Comparison of ENCODE assay signal across 25 mouse cellular contexts in genomic region chr17:26115956-26116487, GRCm38 (mm10). TPM values are rescaled to one million over a fixed set of nuclear protein-coding genes. Genes with fewer than 3 reads are reported as not detected.
A peak's percentile ranks its signal among the peaks of the same experiment; 100 is the strongest.
DNase-seq lines count a peak whose midpoint lies in the region; ATAC-seq and TF ChIP-seq lines count a peak whose summit lies in the region.
"Had no signal": no experiment of that assay in that cellular context is flagged by ENCODE, and none has a peak within 500 bp of the region (broad histone marks: within the 10 kb centered on the region; RNA-seq: fewer than 3 reads in every experiment).

No protein-coding gene starts in this region.

- H3K36me3 ChIP-seq in lung, postnatal 0 days (ENCODE audit: insufficient read depth, low read length) = no peaks in the 10 kb centered on the region
- H3K36me3 ChIP-seq in kidney, embryonic 14.5 days (ENCODE audit: control insufficient read depth, insufficient read depth, low read length) = no peaks in the 10 kb centered on the region
- H3K36me3 ChIP-seq: hindbrain, embryonic 13.5 days; liver, embryonic 13.5 days; midbrain, embryonic 10.5 days; neural tube, embryonic 12.5 days had no signal

- H3K4me3 ChIP-seq in lung, postnatal 0 days (ENCODE audit: low read depth, low read length) = no peak overlapping the region
- no peak overlapping the region for H3K4me3 ChIP-seq in kidney, embryonic 14.5 days (ENCODE audit: low read length)
- H3K4me3 ChIP-seq: hindbrain, embryonic 13.5 days; liver, embryonic 13.5 days; neural tube, embryonic 12.5 days had no signal

- H3K9me3 ChIP-seq in lung, postnatal 0 days (ENCODE audit: low read length) = no peaks in the 10 kb centered on the region
- no peaks in the 10 kb centered on the region for H3K9me3 ChIP-seq in kidney, embryonic 14.5 days (ENCODE audit: control insufficient read depth, low read length)
- H3K9me3 ChIP-seq: G1E; hindbrain, embryonic 13.5 days; liver, embryonic 13.5 days; midbrain, embryonic 10.5 days; neural tube, embryonic 12.5 days had no signal

- ATAC-seq in lung, postnatal 0 days = no peak
- ATAC-seq in kidney, embryonic 14.5 days (ENCODE audit: low FRiP score, low TSS enrichment) = no peak
- ATAC-seq: activated CD4-positive, CD25-positive, alpha-beta regulatory T cell, adult 4 months; forebrain, postnatal 0 days; inflammation-experienced regulatory T-cells, adult 6 months had no signal

- no peak for TF ChIP-seq CTCF in lung, postnatal 0 days (IDR thresholded peaks at IDR 0.05)

- no peaks in the 10 kb centered on the region for H3K4me1 ChIP-seq in lung, postnatal 0 days (ENCODE audit: insufficient read depth, low read depth, low read length)
- H3K4me1 ChIP-seq in kidney, embryonic 14.5 days (ENCODE audit: control insufficient read depth, insufficient read depth, low read length) = peaks cover 6% of the 10 kb centered on the region; the same call in 1 of the 2 replicates

- 51% methylated on average over 3 of the region's 3 CpGs for WGBS in lung, postnatal 0 days
- 72% methylated on average over 3 of the region's 3 CpGs for WGBS in kidney, embryonic 14.5 days

- H3K9ac ChIP-seq in lung, postnatal 0 days (replicated peaks; ENCODE audit: low read depth) = no peak overlapping the region
- 0 out of 2 replicates have a peak overlapping the region, but pooled peaks have one; percentile 12 for H3K9ac ChIP-seq in kidney, embryonic 14.5 days (ENCODE audit: low read depth, low read length)
- H3K9ac ChIP-seq: forebrain, postnatal 0 days; hindbrain, embryonic 13.5 days; liver, embryonic 13.5 days; lung, embryonic 14.5 days; neural tube, embryonic 12.5 days had no signal

- DNase-seq in lung, postnatal 0 days (ENCODE audit: low spot score) = no peak
- DNase-seq in lung, postnatal 10 days = no peak
- DNase-seq in kidney, postnatal 36 days = peak; percentile 66 to 78
- no peak for DNase-seq in urinary bladder, postnatal 10 days (ENCODE audit: low spot score)
- no peak for DNase-seq in gastrocnemius, postnatal 10 days
- DNase-seq in adrenal gland, postnatal 14 days = no peak
- DNase-seq in cerebellum, postnatal 10 days = no peak
- DNase-seq: adrenal gland, postnatal 25 days; embryo, embryonic 11 days; forebrain, postnatal 0 days; heart, postnatal 14 days; liver, embryonic 13.5 days; lung, embryonic 14.5 days; right cerebral cortex, adult 18-20 months; spleen, adult 18-20 months; thymus, postnatal 14 days had no signal

- peak overlapping the region; percentile 2; the same call in 1 of the 2 replicates for H3K27ac ChIP-seq in lung, postnatal 0 days (ENCODE audit: low read length)
- no peak overlapping the region for H3K27ac ChIP-seq in kidney, embryonic 14.5 days (ENCODE audit: low read depth, low read length)
- H3K27ac ChIP-seq: hindbrain, embryonic 13.5 days; liver, embryonic 13.5 days; macrophage; midbrain, embryonic 10.5 days; neural tube, embryonic 12.5 days had no signal

- no peak for TF ChIP-seq EP300 in lung, postnatal 0 days (IDR thresholded peaks at IDR 0.05)

- H3K27me3 ChIP-seq in lung, postnatal 0 days (replicated peaks; ENCODE audit: insufficient read depth, low read length) = peaks cover 29% of the 10 kb centered on the region
- peaks cover 60% of the 10 kb centered on the region for H3K27me3 ChIP-seq in kidney, embryonic 14.5 days (ENCODE audit: control insufficient read depth, insufficient read depth, low read length)

- H3K4me2 ChIP-seq in lung, postnatal 0 days (replicated peaks; ENCODE audit: low read depth, low read length) = no peak overlapping the region
- H3K4me2 ChIP-seq in kidney, embryonic 14.5 days (replicated peaks; ENCODE audit: low read depth, low read length) = no peak overlapping the region
- H3K4me2 ChIP-seq: heart, embryonic 11.5 days; hindbrain, embryonic 13.5 days; liver, embryonic 13.5 days; lung, embryonic 14.5 days; neural tube, embryonic 12.5 days had no signal

RNA-seq across cellular contexts. Expression of gene Tmem8, which starts 2.9 kb away (rescaled TPM):
- 7.9 and 9.1 TPM in 2 replicates for polyA plus RNA-seq in lung, postnatal 0 days (2015; fragmentation: Nextera tagmentation; extraction: Ambion mirVana)
- 2.5 and 2.6 TPM in 2 replicates for polyA plus RNA-seq in kidney, embryonic 14.5 days (2014; fragmentation: Nextera tagmentation; extraction: Ambion mirVana)
- 1 to 10 TPM; 1.3 to 1.7 TPM for total RNA-seq in gastrocnemius, postnatal 10 days (2021)
- total RNA-seq in adrenal gland, postnatal 14 days (2021) = 5.0 and 5.8 TPM in 2 replicates

RNA-seq across cellular contexts. Expression of gene Mrpl28, which starts 7.3 kb away (rescaled TPM):
- polyA plus RNA-seq in lung, postnatal 0 days (2015; fragmentation: Nextera tagmentation; extraction: Ambion mirVana) = 109 and 110 TPM in 2 replicates
- polyA plus RNA-seq in kidney, embryonic 14.5 days (2014; fragmentation: Nextera tagmentation; extraction: Ambion mirVana) = 225 and 241 TPM in 2 replicates
- total RNA-seq in gastrocnemius, postnatal 10 days (2021) = 10 to 100 TPM; 48.4 to 52.3 TPM
- total RNA-seq in adrenal gland, postnatal 14 days (2021) = 77.5 and 87.3 TPM in 2 replicates

RNA-seq across cellular contexts. Expression of gene Nme4, which starts 20.6 kb away (rescaled TPM):
- polyA plus RNA-seq in lung, postnatal 0 days (2015; fragmentation: Nextera tagmentation; extraction: Ambion mirVana) = 8.5 and 9.2 TPM in 2 replicates
- polyA plus RNA-seq in kidney, embryonic 14.5 days (2014; fragmentation: Nextera tagmentation; extraction: Ambion mirVana) = 107 and 146 TPM in 2 replicates
- 1 to 10 TPM; 4.9 to 6.4 TPM for total RNA-seq in gastrocnemius, postnatal 10 days (2021)
- 2.6 and 2.7 TPM in 2 replicates for total RNA-seq in adrenal gland, postnatal 14 days (2021)

RNA-seq across cellular contexts. Expression of gene Axin1, which starts 22.5 kb away (rescaled TPM):
- 10.2 and 10.5 TPM in 2 replicates for polyA plus RNA-seq in lung, postnatal 0 days (2015; fragmentation: Nextera tagmentation; extraction: Ambion mirVana)
- 8.9 and 10.2 TPM in 2 replicates for polyA plus RNA-seq in kidney, embryonic 14.5 days (2014; fragmentation: Nextera tagmentation; extraction: Ambion mirVana)
- total RNA-seq in gastrocnemius, postnatal 10 days (2021) = 10 to 100 TPM; 19.3 to 23.1 TPM
- 32.8 and 43.1 TPM in 2 replicates for total RNA-seq in adrenal gland, postnatal 14 days (2021)

RNA-seq across cellular contexts. Expression of gene Decr2, which starts 25.9 kb away (rescaled TPM):
- polyA plus RNA-seq in lung, postnatal 0 days (2015; fragmentation: Nextera tagmentation; extraction: Ambion mirVana) = 18.7 and 23.8 TPM in 2 replicates
- 24.6 and 35.1 TPM in 2 replicates for polyA plus RNA-seq in kidney, embryonic 14.5 days (2014; fragmentation: Nextera tagmentation; extraction: Ambion mirVana)
- total RNA-seq in gastrocnemius, postnatal 10 days (2021) = 1 to 10 TPM; 5.6 to 6.1 TPM
- total RNA-seq in adrenal gland, postnatal 14 days (2021) = 34.2 and 42.3 TPM in 2 replicates

Comparison
In these comparisons a context has a peak if more than half of its experiments do, and no peak if none do; other contexts are left out.
1. DNase-seq: peak in kidney, postnatal 36 days (2 of 2); none in lung, postnatal 0 days (single experiment), lung, postnatal 10 days (single experiment), urinary bladder, postnatal 10 days (single experiment), gastrocnemius, postnatal 10 days (single experiment), adrenal gland, postnatal 14 days (single experiment) and cerebellum, postnatal 10 days (0 of 2).